Mouse (Mus musculus) layer of hippocampus, postnatal 36 days (tissue): Measurements from ENCODE around the gene Wiz. TPM values are rescaled to one million over a fixed set of nuclear protein-coding genes. Genes with fewer than 3 reads are reported as not detected.

Experiments used
- microRNA-seq, 2 experiments: library from miRNA; unstranded; fragments of <30 nt; microRNA quantifications; one replicate each; pipeline ENCODE4 v1.2.0; 2021
- total RNA-seq, 2 experiments: library from RNA; stranded (reverse); gene quantifications; 2 replicates each; pipeline ENCODE4 v1.2.3; 2021

Gene Wiz
- total RNA-seq, 2 experiments from 2014 or later, result 48.8 to 49.4 TPM

Small RNAs within 50 kb of the gene (microRNA-seq; reads per million reads assigned to microRNA genes)
- gene Gm22201, result 0 reads per million in 2 experiments

Other genes with a start within 250 kb of the Wiz start
- 1 to 10 TPM; 7.0 to 8.2 TPM for gene Notch3, start 222.6 kb downstream of the Wiz start, total RNA-seq
- gene Ephx3, start 199.9 kb downstream of the Wiz start, total RNA-seq, result under 1 TPM; 0.23 to 0.75 TPM
- gene Brd4, start 104.7 kb downstream of the Wiz start, total RNA-seq, result 100 to 1,000 TPM; 107 to 127 TPM
- gene Akap8, start 68.2 kb downstream of the Wiz start, total RNA-seq, result 100 to 1,000 TPM in 1 of 2 experiments, 10 to 100 TPM in 1; 89.0 to 107 TPM
- 100 to 1,000 TPM; 203 to 228 TPM for gene Akap8l, start 38.8 kb downstream of the Wiz start, total RNA-seq
- 1 to 10 TPM; 2.8 to 3.6 TPM for gene Rasal3, start 14.1 kb upstream of the Wiz start, total RNA-seq
- gene Pglyrp2, start 34.7 kb upstream of the Wiz start, total RNA-seq, result not detected
- not detected for gene Cyp4f39, start 63.3 kb upstream of the Wiz start, total RNA-seq
- gene Cyp4f17, start 116.6 kb upstream of the Wiz start, total RNA-seq, result 1 to 10 TPM; 4.6 to 5.0 TPM
- 1 to 10 TPM; 5.6 to 6.0 TPM for gene Cyp4f16, start 147.1 kb upstream of the Wiz start, total RNA-seq
- not detected for gene Cyp4f37, start 231.9 kb upstream of the Wiz start, total RNA-seq